Mouse (Mus musculus) 416B (cell line): ENCODE results near the gene Pacs1.
"Not testable (repeated sequence)": the region's sequence is repeated elsewhere in the genome, so short reads cannot be mapped to it uniquely, and the experiment has no call there.

Source experiments
- DNase-seq: peaks from one replicate; pipeline ENCODE4 v3.0.0; 2011; ENCODE audit warnings: low read depth

Pacs1 gene

DNA sequence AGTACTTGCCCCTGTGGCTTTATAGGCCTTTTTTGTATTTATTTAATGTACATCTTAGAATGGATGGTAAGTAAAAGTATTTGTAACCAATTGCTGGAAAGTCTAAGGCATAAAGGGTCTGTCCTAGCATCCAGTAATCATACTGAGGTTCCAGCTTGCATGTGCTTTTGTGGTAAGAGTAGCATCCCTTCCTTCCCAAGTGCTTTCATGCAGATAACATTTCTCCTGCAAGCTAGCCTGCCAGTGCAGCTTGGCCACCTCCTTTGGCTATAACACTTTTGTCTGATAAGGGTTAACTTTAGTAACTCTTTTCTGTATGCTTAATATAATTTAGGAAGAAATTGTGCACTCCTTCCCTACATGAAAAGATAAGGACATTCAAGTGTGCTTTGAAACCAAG lies 4.9 kb downstream of the Pacs1 start:
- DNase-seq = peak; percentile 41

DNA sequence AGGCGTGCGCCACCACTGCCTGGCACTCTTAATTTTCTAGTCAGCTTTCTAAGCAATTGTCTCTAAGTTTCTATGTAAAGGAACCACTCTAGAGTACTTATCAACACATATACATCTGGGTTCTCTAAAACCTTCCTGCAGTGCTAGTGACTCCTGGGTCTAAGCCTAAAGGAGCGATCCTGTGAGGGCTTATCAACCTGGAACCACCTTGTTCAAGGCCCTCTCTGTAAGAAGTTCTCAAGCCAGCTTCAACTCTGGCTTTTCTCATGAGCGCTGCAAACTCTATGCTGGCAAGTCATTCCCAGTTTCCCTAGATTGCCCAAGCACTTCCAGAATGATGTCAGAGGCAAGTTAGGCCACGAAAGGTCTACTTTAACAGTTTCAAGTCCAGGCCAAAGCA lies 5.9 kb downstream of the Pacs1 start:
- no peak for DNase-seq

DNA sequence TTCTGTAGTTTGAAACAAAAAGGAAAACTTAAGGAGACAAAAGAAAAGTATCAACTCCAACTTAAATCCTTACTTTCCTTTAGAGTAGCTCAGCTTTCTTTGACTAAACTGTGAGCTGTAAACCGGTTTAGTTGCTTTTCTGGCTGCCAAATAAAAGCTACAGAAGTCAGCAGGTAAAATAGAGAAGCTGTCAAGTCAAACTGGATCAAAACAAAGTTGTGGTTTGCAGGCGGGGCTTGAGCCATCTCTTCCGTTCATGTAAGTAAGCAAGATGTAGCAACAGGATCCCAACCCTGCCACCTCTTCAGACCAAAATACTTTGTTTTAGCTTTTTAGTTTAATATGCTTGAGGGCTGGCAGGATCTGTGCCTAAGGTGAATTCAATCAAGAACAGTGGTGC lies 15.8 kb downstream of the Pacs1 start:
- peak; percentile 83 for DNase-seq

DNA sequence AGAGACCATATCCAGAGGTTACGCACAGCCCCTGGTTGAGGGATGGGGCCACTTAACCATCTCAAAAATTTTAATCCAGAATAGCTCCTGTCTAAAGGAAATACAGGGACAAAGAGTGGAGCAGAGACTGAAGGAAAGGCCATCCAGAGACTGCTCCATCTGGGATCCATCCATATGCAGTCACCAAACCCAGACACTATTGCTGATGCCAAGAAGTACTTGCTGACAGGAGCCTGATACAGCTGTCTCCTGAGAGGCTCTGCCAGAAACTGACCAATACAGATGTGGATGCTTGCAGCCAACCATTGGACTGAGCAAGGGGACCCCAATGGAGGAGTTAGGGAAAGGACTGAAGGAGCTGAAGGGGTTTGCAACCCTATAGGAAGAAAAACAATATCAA lies 35.9 kb downstream of the Pacs1 start:
- DNase-seq = not testable (repeated sequence)

DNA sequence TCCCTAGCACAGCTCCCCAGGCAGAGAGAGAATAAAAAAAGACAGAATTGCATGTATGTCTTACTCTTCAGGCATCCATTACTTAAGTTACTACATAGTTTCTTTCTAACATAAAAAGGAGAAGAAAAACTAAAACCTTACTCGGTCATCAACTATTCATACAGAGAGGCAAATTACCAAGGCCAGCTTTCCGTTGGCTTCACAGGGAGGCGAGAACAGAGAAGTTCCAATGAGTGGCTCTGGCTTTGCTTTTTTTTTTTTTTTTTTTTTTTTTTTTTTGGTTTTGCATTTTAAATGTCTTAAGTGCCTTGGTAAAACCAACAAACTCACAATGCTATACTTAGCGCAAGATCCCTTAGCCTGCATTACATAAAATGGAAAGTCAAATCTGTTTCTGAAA lies 40.2 kb downstream of the Pacs1 start:
- DNase-seq = no peak

DNA sequence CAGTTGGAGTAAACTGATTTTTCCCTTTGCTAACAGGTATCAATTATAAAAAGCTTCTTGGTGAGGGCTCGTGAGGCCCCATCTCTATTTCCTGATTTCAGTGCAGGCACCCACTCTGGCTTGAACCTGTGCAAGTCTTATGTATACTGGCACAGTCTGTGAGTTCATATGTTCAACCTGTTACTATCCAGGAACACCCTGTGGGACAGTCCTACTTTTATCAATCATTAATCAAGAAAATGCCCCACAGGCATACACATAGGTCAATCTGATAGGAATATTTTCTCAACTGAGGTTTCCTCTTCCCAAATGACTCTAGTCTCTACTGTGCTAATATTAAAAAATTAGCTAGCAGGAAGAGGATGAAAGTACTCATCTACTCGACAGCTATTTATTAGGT lies 42.8 kb downstream of the Pacs1 start:
- no peak for DNase-seq

DNA sequence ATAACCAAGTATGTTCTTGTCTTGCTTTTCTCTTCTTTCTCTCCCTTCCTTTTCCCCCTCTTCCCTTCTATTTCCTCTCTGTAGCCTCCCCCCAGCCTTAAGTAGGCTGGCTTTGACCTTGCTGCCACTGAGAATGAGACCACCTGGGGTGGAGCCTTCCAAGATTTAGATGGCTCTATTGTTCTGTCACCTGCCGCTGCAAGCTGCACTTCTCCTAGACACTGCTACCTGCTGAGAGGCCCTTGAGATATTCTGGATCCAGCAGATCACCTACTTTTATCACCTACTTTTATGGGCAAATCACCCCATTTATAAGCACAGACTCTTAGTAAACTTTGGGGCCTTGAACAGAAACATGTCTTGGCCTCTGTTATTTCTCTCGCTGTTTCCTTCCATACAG lies 48.3 kb downstream of the Pacs1 start:
- DNase-seq = no peak

DNA sequence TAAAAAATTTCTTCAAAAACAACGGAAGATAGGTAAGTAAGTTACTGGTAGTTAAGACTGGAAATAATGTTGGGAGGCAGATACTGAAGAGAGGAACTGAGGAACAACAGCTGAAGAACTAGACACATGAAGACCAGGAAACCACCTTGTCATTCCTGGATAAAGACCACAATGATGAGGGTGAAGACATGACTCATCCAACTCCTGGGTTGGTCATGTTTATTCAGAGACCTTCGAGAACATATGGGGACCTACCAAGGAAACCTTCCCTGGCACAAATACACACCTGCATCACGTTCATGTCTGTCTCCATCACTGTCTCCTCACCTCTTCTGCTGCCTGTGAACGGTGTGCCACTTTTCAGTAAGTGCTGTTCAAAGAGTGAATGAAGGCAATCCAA lies 48.8 kb downstream of the Pacs1 start:
- peak; percentile 56 for DNase-seq

DNA sequence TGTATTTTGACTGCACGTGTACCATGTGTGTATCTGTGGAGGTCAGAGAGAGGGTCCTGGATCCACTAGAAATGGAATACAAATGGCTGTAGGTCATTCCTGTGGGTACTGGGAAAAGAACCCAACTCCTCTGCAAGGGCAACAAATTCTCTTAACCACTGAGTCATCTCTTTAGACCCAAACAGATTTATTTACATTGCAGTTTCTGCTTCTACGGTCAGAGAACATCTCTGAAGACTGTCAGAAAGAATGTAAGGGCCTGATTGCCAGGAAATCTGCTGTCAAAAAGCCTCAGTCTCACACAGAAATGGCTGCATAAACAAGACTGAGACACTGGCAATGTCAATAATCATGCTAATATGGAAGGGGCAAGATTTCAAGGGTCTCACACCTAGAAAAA lies 51.0 kb downstream of the Pacs1 start:
- DNase-seq = no peak

DNA sequence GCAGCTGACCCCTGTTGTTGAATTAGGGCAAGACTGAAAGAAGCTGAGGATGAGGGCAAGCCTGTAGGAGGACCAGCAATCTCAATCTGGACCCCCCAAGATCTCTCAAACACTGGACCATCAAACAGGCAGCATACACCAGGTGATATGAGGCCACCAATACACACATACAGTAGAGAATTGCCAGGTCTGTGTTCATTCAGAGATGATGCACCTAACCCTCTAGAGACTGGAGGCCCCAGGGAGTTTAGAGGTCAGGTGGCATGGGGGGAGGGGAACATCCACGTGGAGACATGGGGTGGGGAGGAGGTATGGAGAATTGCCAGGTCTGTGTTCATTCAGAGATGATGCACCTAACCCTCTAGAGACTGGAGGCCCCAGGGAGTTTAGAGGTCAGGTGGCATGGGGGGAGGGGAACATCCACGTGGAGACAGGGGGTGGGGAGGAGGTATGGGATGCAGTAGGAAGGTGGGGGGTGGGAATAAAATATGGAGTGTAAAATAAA lies 51.6 kb downstream of the Pacs1 start:
- not testable (repeated sequence) for DNase-seq

DNA sequence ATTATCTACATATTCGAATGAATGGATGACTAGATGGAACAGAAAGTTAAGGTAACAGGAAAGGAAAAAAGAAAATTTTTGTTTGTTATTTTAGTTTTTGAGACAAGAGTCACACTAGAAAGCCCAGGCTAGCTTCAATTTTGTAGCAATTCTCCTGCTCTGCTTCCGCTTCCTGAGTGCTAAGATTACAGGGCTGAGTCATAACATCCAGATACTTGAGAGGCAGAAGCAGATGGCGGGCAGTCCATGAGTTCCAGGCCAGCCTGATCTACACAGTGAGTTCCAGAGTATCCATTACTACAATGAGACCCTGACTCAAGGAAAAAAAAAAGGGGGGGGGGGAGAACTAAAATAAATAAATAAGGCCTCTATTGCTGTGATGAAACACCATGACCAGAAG lies 52.5 kb downstream of the Pacs1 start:
- peak; percentile 54 for DNase-seq

DNA sequence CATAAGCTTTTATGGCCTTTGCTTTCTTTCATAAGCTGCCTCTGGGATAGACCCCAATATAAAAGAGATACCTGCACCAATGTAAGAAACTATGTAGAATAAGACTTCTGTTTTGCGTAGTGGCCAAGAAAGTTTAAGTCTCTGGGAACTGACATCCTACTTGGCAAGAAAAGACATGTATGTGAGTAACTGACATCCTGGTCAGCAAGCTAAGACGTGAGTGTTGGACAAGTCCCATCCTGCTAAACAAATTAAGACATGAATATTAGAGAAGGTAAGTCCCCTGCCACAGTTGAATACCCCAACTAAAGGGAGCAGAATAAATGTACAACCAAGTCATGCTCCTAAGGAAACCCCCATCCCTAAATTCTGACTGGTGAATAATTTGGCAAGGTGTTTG lies 71.2 kb downstream of the Pacs1 start:
- DNase-seq = no peak

DNA sequence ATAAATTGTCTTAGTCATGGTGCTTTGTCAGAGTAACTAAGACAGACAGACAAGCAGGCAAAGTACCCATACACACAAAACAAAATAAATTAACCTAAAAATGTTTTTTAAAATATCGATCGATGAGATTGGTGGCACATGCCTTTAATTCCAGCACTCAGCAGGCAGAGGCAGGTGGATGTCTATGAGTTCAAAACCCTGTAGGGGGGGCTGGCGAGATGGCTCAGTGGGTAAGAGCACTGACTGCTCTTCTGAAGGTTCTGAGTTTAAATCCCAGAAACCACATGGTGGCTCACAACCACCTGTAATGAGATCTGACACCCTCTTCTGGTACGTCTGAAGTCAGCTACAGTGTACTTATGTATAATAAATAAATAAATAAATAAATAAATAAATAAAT lies 72.3 kb downstream of the Pacs1 start:
- DNase-seq = peak; percentile 49

DNA sequence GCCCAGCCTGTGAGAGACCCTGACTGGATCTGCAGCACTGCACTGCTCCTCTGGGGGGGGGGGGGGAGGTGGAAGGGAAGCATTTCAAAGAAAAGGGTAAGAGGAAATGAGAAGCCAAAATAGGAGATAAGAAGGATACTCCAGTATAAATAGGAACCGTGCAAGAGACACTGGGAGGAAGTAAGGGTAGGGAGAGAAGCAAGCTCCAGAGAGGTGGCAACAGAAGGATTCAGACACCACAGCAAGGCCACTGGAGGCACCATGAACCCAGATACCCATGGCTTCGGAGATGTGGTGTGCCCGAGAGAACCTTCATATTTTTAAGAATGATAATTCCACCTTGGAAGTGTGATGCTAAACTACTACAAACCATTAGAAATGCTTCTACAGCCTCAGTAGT lies 74.4 kb downstream of the Pacs1 start:
- no peak for DNase-seq

DNA sequence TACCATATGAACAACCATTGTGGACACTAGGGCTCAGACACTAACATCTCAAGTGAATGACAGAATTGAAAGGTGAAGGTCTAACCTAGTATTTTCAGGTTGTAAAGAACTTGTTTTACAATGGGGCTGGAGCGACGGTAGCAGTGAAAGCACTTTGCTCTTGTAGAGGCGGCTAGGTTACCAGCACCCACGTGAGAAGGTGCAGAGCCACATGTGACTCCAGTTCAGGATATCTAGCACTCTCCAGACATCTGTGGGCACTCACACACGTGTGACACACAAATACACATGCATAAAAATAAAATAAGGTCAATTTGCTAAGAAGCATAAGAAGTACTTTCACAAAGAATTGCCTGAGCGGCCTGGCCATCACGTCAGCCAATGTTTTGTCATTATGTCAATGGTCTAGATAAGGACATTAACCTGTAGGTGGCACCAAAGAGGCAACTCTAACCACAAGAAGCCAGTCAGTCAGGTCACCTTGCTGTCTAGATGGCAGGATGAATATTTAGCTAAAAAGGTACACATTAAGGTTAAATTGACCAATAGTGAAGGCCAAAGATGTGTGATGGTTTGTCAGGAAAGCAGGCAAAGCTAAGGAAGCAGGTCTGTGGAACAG lies 77.4 kb downstream of the Pacs1 start:
- peak; percentile 91 for DNase-seq

DNA sequence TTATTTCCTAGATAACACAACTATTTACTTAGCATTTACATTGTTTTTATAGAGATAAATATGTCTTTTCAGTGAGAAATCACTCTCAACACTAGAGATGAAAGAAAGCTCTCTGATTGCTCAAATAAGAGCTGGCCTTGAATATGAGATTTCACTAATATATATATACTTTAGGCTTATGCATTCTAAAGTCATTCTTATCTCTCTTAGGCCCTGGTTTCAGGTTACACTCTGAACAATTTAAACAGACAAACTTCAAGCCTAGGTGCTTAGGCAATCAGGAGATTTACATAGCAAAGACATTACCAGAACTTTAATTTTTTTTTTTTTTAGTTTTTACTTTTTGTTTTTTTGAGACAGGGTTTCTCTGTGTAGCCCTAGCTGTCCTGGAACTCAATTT lies 80.5 kb downstream of the Pacs1 start:
- peak; percentile 32 for DNase-seq

DNA sequence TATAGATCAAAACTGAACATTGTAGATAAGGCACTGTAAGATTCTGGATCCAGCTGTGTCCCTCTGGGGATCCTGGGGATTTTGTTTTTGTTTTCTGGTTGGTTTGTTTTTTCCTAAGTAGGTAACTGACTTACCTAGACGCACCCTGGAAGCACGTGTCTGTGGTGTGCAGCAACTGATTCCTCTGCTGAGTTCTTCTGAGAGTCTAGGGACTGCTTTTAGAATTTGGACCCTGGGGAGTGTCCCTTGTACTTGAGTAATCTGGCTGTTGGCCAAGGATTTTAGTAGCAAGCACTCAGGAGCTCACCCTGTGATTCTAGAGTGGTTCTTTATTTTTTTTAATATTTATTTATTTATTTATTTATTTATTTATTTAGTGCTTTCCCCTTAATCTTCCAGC lies 85.5 kb downstream of the Pacs1 start:
- no peak for DNase-seq

DNA sequence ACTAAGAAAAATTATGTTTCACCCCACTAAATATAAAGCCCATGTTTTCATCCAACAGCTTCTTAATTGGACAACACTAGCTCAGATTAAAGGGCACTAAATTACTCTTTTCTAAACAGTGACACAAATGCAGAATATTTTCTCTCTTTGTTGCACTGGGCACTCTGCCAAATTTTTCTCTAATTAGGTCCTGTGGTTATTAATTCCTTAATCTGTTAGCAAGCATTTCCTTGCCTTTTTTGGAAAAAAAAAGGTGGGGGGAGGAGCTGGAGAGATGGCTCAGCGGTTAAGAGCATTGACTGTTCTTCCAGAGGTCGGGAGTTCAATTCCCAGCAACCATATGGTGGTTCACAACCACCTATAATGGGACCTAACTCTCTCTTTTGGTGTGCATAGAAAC lies 91.0 kb downstream of the Pacs1 start:
- DNase-seq = no peak

DNA sequence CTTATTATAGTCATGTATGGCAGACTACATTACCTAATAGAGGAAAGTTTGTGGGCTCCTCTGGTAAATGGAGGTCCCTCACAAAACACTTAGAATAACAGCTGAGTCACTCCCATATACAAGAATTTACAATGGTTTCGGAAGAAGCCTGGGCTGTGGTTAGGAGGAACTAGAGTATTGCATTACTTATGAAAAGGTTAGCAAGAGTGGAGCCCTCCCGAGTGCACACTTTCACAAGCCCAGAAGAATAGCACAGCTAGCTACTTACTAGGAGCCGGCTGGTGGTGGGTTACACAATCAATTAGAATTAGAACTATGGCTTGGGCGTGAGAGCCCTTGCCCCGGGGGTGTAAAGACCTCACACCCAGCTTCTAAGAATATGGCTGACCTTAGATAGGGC lies 94.3 kb downstream of the Pacs1 start:
- DNase-seq = peak; percentile 95

DNA sequence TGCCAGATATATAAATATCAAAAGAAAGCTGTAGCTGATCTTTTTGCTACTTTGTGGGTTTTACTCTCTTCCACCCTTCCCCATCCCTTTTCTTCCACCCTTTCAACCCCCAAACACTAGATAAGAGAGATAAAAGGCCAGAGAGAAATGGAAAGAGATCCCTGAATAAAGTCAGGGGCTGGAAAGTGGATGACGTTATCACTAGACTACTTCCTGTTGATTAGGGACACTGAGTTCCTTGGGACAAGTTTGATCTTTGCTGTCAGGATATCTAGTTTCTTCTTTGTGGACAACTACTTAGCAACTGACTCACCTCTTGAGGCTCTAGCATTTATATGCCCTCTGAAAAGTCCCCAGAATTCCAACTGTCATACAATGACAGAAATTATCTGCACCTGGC lies 102.5 kb downstream of the Pacs1 start:
- no peak for DNase-seq

DNA sequence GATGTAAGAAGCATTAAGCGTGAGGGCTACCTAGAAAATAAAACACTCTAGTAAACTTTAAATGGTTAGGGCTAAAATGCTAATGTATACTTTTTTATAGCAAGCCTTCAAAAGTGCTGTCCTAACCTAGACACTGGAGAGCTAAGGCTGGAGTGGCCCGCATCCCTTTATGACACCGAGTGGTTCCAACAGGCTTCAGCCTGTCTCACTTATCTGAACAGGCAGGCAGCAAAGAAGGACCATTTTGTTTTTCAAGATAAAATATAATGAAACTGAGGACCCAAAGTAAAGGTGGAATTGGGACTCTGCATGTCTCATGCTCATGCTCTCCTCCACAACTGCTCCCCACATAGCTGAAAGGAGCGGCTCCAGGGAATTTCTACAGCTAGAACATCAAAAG lies 105.4 kb downstream of the Pacs1 start:
- no peak for DNase-seq

DNA sequence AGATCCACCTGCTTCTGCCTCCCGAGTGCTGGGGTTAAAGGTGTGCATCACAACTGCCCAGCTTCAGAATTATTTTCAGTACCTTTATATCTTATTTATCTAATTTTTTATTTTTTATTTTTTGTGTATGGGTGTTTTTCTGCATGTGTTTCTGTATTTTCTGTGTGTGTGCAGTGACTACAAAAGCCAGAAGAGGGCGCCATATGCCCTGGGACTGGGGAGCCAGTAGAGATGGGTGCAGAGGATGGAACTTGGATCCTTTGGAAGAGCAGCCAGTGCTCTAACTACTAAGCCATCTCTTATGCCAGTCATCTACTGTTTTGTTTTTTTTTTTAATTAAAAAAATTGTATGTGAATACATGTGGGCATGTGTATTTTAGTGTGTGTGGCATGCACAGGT lies 108.5 kb downstream of the Pacs1 start:
- DNase-seq = peak; percentile 65

DNA sequence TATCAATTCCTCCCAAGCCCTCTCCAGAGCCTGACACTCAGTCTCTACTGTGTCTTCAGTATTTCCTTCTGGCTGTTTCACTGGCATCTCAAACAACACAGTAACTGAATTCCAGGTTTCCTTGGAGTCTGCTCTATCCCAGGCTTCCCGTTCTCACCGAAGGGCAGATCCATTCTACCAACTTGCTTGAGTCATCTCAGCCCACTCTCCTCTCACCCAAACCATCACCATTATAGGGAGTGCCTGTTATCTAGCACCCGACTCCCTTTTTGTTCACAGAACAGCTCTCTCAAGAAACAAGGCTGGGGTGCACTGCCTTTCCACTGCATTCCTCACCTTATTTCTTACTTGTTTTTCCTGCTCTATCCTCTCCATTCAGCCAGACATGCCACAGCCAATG lies 111.0 kb downstream of the Pacs1 start:
- DNase-seq = no peak

DNA sequence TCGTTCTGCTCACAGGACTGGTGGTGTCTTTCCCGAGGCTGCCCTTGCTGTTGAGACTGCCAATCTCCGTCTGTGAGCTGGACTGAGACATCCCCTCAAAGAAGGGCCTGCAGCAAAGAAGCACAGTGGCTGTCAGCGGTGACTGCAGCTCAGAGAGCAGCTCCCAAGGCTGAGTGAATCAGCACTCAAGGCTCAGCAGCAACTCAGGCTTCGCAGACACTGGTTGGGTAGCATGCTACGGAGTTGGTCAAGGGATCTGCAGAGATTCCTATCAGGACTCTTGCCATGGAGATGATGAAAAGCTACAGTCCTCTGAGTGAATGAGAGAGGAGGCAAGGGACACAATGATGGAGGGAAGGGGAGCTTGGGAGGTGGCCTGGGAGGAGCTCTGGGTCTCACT lies 120.7 kb downstream of the Pacs1 start:
- DNase-seq = no peak

DNA sequence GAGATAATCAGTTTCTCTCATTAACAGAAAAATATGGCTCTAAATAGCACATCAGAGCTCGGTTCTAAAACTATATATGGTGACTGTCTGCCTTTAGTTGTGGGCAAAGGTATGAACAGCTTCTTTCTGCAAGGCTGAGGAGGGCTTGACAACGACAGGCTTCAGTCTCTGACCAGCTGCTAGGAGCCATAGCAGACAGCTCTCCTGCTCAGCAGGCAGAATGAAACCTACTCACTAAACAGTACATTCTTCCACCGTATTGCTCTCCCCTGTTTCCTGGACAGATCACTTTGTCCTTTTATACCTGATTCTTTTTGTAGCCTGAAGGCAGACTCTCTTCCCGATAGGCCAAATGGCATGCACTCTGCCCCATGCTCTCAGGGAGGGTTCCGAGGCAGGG lies 121.2 kb downstream of the Pacs1 start:
- no peak for DNase-seq
